Mouse (Mus musculus) MN1 (cell line): ENCODE data around the gene Dip2a.

ENCODE experiments used
- DNase-seq: peaks from one replicate; pipeline ENCODE4 v3.0.0-alpha.2; 2016; ENCODE audit warnings: low spot score

The Dip2a gene

GRCm38 (mm10) chr10:76344711-76345539 is at the start of gene Dip2a:
Dip2a (minus strand) TSS chr10:76345291.
- peak; percentile 91 for DNase-seq

GRCm38 (mm10) chr10:76392596-76392995 is 47.5 kb upstream of the Dip2a start:
- DNase-seq = no peak

GRCm38 (mm10) chr10:76391786-76392185 is 46.7 kb upstream of the Dip2a start:
- peak; percentile 18 for DNase-seq

GRCm38 (mm10) chr10:76391166-76391565 is 46.1 kb upstream of the Dip2a start:
- DNase-seq = no peak

GRCm38 (mm10) chr10:76374981-76375380 is 29.9 kb upstream of the Dip2a start:
- DNase-seq = no peak

GRCm38 (mm10) chr10:76371736-76372135 is 26.6 kb upstream of the Dip2a start:
- DNase-seq = no peak

GRCm38 (mm10) chr10:76368766-76369165 is 23.7 kb upstream of the Dip2a start:
- no peak for DNase-seq

- DNase-seq = peak; percentile 12
Observed at GRCm38 (mm10) chr10:76363233-76363632, 18.1 kb upstream of the Dip2a start.

- peak; percentile 59 for DNase-seq
Observed at GRCm38 (mm10) chr10:76358468-76358867, 13.4 kb upstream of the Dip2a start.

- no peak for DNase-seq
Observed at GRCm38 (mm10) chr10:76357286-76357875, 12.3 kb upstream of the Dip2a start.

- DNase-seq = no peak
Observed at GRCm38 (mm10) chr10:76354974-76355373, 9.9 kb upstream of the Dip2a start.

GRCm38 (mm10) chr10:76353986-76354385 is 8.9 kb upstream of the Dip2a start:
- no peak for DNase-seq

- no peak for DNase-seq
Observed at GRCm38 (mm10) chr10:76351953-76352352, 6.9 kb upstream of the Dip2a start.

- peak; percentile 66 for DNase-seq
Observed at GRCm38 (mm10) chr10:76346589-76346988, 1.5 kb upstream of the Dip2a start.

GRCm38 (mm10) chr10:76346043-76346491 is 976 bp upstream of the Dip2a start:
- peak; percentile 52 for DNase-seq

GRCm38 (mm10) chr10:76345540-76345902 is 430 bp upstream of the Dip2a start:
- DNase-seq = no peak

- no peak for DNase-seq
Observed at GRCm38 (mm10) chr10:76334350-76334749, 10.7 kb downstream of the Dip2a start.

- no peak for DNase-seq
Observed at GRCm38 (mm10) chr10:76332040-76332439, 13.1 kb downstream of the Dip2a start.

GRCm38 (mm10) chr10:76329093-76329492 is 16.0 kb downstream of the Dip2a start:
- no peak for DNase-seq

- DNase-seq = no peak
Observed at GRCm38 (mm10) chr10:76328574-76328973, 16.5 kb downstream of the Dip2a start.

- peak; percentile 36 for DNase-seq
Observed at GRCm38 (mm10) chr10:76326304-76327006, 18.6 kb downstream of the Dip2a start.

- peak; percentile 12 for DNase-seq
Observed at GRCm38 (mm10) chr10:76317623-76318022, 27.5 kb downstream of the Dip2a start.

- no peak for DNase-seq
Observed at GRCm38 (mm10) chr10:76316194-76316593, 28.9 kb downstream of the Dip2a start.
